Mouse (Mus musculus): Measurements from ENCODE around the gene Mgat4c.
"Not testable (repeated sequence)": the region's sequence is repeated elsewhere in the genome, so short reads cannot be mapped to it uniquely, and the experiment has no call there.

GRCm38 (mm10) chr10:102435048-102435447 lies 753.8 kb downstream of the Mgat4c start:
- TF ChIP-seq POLR2A (IDR thresholded peaks at IDR 0.05; ENCODE audit: borderline replicate concordance, control insufficient read depth, low read depth, low read length); CTCF (IDR thresholded peaks at IDR 0.05; ENCODE audit: control insufficient read depth, insufficient read depth, low read length): not testable (repeated sequence)
